Mouse (Mus musculus) cortical plate, adult 2 months (tissue): ENCODE data around the gene Nlgn2.

Source experiments
- CTCF ChIP-seq: fragments of 200-500 bp; IDR thresholded peaks from 2 replicates; pipeline ENCODE4 v1.5.1; 2011; ENCODE audit warnings: mild to moderate bottlenecking, control low read depth, low read length; ENCODE audit not compliant: insufficient read depth; ENCODE audit errors: extremely low read depth
- POLR2A ChIP-seq: fragments of 200-500 bp; IDR thresholded peaks from 2 replicates; pipeline ENCODE4 v1.6.1; 2011; ENCODE audit warnings: mild to moderate bottlenecking, low read length, control low read depth; ENCODE audit not compliant: insufficient read depth; ENCODE audit errors: extremely low read depth

DNA sequence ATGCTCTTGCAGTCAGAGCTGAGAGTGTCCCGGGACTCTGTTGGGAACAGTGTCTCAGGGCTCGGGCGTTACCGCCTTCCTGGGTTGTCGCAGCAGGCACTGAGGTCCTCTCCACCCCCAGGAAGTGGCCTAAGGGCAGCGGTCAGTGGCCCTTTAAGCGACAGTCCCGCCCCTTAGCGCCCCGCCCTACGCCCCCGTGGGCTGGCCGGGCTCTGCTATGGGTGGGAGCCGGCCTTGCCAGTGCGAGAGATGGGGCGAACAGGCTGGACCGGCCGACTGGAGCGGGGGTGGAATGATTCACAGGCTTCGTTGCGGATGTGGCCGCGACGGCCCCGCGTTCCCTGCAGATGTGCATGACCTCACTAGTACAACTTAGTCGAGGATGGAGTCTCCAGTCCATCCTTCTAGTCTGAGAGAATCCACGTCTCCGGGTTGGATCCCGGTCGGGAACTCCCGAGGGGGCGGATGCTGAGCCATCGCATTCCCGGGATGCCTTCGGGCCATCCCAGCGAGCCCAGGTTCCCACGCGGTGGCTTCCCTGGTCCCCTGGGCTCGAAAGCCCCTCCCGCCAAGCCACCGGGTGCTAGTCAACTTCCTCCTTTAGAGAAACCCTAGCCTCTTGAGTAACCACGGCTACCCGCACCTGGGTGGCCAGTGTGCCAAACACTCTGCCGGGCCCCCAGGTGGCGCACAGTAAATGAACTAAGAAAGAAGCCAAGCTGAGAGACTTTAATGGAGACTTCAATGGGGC lies 43.4 kb upstream of the Nlgn2 start, which contains the start of gene Kctd11:
- TF ChIP-seq CTCF (no peak), POLR2A (peak; percentile 70)
